Mouse (Mus musculus) spleen, postnatal 14 days (tissue): ENCODE data around the gene Atp1a3.
A peak's percentile ranks its signal among the peaks of the same experiment; 100 is the strongest.

Source experiments
- DNase-seq, 2 experiments: peaks; one replicate each; pipeline ENCODE4 v3.0.0; 2021 to 2022; ENCODE audit warnings: low spot score in 2 of 2

Gene Atp1a3

DNA sequence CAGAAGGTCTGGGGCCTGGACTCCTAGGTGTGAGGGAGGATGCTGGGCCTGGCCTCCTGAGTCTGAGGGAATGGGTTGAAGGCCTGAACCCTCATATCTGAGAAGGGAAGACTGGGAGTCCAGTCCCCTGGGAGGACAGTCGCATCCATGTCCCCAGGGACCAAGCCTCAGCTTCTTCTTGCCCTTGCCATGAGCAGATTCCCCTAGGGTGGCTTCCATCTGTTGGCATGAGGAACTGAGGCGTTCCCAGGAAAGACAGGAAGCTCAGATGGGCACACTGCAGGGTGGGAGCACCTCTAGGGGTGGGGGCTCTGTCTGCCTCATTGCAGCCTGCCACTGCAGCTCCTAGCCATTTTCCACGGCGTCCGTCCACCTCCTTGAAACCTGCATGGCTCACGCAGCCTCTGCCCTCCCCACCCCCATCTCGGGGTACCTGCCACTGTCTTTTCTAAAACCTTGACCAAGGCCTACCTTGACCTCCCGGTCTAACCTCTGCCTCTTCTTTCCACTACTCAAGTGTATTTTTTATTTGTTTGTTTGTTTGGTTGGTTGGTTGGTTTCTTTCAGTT lies 1.9 kb downstream of the Atp1a3 start:
- no peak for DNase-seq

DNA sequence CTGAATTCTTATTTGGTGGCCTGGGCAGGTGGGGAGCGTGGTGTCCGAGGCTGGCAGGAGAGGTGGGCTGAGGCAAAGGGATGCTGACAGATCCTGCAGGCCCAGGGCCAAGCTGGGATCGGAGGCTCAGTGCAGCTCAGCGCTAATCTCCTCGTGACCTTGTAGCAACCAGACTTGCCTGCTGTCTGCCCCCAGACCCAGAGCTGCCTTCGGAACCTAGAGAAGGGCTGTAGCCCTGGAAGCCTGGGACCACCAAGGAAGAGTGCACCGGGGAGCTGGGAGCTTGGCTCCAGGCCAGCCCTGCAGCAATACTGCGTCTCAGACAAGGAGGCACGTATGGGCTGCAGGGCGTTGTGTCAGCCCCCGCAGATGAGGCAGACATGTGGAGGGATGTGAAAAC lies 2.5 kb downstream of the Atp1a3 start:
- no peak for DNase-seq

DNA sequence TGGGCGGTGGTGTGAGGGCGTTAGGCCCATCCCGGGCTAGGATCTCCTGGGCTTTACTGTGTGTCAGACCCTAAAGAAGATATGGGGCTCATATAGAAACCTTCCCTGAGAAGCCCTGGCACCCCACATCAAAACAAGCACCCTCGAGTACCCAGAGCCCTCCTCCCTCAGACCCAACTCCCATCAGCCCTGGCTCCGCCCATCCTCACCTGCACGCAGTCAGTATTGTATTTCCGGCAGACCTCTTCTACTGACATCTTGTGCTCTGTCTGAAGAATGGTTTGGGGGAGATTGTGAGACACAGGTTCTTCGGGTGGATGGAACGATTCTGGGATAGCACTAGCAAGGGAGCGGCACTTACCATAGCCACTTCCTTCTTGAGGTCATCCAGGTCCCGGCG lies 5.0 kb downstream of the Atp1a3 start:
- DNase-seq, result no peak

DNA sequence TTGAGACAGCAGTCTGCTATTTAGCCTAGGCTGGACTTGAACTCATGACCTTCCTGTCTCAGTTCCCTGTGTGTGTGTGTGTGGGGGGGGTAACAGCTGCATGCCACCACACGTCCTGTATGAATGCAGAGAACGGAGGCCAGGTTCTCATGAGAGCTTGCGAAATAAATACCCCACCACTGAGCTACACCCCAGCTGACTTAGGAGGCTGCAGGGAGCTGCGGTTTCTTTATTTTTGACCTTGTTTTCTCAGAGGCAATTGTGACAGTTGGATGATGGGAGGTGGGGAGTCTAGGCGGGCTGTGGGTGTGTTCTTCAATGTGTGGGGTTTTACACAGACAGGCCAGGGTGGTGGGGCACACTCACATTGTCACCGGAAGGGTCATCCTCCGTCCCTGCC lies 5.5 kb downstream of the Atp1a3 start:
- DNase-seq, result no peak

DNA sequence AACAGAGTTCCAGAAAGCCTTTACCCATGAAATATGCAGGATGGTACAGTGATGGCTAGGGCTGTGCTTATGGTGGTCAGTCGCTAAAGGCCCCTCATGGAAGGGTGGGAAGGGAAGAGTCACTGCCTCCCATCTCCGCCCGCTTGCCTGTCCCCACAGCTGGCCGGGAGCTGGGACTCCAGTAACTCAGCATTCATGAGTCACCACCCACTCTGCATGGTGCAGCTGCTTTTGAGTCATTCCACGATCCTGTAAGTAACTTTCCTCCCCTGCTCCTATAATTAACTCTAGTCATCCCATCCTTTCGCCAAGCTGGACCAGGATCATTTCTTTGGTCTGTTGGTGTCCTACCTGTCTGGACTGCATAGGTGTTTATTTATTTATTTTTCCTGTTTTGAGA lies 12.7 kb downstream of the Atp1a3 start:
- no peak for DNase-seq

DNA sequence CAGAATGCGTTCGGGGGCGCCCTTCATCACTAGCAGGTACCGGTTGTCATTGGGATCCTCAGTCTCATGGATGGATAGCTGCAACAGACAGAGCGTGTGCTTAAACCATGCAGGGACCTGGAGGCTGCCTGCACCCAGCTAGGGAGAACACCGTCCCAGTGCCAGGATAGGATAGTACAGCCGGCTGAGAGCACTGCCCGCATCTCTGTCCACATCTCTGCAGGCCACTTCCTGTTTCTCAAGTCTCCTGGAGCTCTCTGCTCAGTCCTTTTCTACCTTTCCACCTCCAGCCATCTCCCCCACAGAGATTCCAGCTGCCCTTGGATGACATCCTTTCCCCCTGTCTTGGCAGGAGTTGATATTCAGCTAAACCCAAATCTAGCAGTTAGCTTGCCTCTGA lies 15.3 kb downstream of the Atp1a3 start:
- DNase-seq, result no peak

DNA sequence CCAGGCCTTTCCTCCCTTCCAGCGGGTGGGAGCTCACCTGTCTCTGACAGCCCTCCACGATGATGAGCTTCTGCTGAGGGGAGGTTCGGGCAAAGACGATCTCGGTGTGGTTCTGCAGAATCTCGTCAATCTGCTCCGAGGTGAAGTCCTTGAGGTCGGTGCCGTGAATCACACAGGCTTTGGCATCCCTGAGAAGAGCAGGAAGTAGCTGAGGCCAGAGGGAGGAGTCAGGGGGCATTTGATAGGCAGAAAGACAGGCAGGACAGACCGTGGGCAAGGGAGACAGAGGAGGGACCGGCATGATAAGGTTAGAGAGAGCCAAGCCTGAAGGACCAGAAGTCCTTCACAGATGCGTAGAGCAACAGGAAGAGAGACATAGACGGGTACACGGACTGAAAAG lies 17.8 kb downstream of the Atp1a3 start:
- no peak for DNase-seq

DNA sequence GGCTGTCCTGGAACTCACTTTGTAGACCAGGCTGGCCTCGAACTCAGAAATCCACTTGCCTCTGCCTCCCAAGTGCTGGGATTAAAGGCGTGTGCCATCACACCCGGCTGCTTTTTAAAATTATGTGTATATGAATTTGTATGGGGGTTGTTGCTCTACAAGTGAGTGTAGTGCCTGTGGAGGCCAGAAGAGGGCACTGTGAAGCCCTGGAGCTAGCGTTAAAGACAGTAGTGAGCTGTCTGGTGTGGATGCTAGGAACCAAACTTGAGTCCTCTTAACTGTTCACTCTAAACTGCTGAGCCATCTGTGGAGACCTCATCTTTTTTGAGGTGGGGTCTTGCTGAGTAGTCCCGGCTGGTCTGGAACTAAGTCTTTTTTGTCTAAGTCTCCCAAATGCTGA lies 20.0 kb downstream of the Atp1a3 start:
- DNase-seq, result no peak

DNA sequence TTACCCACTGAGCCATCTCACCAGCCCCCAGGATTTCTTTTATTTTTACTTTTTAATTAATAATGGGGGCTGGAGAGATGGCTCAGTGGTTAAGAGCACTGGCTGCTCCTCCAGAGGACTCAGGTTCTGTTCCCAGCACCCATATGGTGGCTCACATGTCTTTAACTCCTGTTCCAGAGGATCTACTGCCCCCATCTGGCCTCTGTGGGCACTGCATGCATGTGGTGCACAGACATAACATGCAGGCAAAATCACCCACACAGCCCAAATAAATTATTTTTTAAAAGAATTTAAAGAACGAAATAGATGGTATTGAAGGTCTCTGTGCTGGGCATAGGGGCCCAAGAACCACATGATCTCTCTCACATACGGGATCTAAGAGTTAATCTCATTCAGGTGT lies 21.5 kb downstream of the Atp1a3 start:
- DNase-seq, result no peak

DNA sequence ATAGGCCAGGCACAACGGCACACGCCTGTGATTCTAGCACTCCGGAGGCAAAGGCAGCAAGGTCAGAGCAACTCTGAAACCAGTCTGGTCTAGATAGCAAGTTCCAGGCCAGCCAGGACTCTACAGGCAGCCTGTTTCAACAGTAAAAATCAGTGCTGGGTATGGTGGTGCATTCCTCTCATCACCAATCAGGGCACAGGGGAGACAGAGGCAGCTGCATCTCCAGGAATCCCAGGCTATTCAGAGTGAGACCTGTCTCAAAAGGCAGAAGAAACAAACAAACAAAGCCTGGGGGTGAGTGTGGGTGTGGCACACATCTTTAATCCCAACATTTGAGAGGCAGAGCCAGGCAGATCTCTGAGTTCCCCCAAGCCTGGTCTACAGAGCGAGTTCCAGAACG lies 22.4 kb downstream of the Atp1a3 start:
- no peak for DNase-seq

DNA sequence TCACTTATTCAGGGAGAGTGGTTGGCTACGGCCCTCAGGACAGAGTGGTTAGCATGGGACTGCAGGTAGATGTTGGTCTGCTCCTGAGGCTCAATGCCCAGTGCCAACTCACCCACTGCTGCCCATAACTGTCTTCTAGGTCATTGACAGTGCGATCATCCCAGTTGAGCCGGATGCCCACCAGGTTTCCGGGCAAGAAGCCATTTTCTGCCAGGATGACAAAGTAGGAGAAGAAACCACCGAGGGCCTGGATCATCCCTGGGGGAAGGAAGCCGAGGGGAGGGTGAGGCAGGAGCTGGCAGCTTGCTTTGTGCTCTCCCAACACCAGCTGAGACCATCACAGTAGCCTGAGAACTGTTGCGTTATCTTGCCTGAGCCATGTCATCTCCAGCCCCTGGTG lies 25.3 kb downstream of the Atp1a3 start:
- DNase-seq, result no peak

DNA sequence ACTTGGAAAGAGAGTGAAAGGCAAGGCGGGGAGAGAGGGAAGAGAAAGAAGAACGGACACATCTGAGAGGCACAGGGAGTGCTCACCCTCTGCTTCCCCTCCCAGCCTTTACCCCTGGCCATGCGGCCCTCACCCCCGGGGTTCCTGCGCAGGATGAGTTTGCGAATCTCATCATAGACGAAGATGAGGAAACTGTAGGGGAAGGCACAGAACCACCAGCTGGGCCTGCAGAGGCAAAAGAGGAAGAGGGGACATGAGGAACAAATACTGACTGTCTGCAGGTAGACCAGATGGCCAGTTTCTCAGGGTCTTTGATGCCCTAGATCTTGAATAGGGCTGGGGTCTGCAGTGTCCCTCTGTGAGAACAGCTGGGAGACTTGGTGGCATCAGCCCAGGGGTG lies 27.0 kb downstream of the Atp1a3 start:
- no peak for DNase-seq

DNA sequence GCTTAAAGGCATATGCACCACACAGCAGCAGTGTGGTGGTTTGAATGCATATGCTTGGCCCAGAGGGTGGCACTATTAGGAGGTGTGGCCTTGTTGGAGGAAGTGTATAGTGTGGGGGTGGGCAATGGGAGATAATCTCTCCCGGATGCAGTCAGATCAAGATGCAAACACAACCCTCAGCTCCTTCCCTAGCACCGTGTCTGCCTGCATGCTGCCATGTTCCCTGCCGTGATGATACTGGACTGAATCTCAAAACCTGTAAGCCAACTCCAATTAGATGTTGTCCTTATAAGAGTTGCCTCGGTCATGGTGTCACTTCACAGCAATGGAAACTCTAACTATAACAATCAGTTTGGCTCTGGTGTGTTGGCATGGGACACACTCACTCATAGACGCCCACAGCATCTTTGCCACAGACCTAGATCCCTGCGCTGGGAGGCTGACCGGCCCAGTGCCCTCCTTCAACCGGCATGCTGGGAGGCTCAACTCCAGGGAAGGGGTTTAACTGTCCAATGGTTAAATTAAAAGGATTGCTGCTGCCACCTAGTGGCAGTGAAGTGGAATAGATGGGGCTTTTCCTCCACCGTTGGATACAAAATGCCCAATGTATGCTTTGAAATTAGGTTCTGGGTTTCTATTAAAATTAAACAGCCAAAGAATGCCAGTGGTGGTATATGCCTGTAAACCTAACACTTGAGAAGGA lies 30.7 kb downstream of the Atp1a3 start:
- peak in 1 of 2 experiments; percentile 20 for DNase-seq

DNA sequence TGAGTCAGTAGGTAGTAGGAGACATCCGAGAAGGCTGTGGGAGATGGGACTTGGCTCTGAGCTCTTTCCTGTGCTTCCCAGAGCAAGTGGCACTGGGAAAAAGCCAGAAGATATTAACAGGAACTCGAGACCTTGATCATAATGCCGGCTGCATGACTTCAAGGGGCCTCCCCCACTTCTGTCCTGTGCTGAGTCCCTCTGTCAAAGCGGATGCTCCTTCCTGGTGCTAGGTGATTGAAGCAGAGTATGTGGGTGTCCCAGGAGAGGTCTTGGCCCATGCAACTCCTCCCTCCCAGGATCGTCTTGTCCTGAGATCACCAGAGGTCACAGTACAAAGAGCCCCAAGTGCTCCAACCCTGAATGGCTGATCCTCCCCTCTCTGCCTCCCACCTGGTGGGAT lies 31.9 kb downstream of the Atp1a3 start:
- DNase-seq, result no peak

DNA sequence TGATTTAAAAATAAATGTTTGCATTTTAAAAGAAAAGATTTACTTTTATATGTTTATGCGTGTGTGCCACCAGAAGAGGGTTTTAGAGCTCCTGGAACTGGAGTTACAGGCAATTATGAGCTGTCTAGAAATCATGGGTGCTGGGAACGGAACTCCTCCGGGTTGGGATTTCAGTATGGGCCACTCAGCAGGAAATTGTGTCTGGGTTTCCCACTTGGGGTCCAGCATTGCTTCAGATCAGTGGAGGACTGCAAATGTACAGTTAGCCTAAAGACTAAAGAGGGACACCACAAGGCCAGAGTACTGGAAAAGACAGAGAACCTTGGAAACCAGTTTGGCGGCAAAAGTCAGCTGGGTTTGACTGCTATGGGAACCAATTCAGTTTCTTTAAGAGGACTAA lies 32.5 kb downstream of the Atp1a3 start:
- no peak for DNase-seq

DNA sequence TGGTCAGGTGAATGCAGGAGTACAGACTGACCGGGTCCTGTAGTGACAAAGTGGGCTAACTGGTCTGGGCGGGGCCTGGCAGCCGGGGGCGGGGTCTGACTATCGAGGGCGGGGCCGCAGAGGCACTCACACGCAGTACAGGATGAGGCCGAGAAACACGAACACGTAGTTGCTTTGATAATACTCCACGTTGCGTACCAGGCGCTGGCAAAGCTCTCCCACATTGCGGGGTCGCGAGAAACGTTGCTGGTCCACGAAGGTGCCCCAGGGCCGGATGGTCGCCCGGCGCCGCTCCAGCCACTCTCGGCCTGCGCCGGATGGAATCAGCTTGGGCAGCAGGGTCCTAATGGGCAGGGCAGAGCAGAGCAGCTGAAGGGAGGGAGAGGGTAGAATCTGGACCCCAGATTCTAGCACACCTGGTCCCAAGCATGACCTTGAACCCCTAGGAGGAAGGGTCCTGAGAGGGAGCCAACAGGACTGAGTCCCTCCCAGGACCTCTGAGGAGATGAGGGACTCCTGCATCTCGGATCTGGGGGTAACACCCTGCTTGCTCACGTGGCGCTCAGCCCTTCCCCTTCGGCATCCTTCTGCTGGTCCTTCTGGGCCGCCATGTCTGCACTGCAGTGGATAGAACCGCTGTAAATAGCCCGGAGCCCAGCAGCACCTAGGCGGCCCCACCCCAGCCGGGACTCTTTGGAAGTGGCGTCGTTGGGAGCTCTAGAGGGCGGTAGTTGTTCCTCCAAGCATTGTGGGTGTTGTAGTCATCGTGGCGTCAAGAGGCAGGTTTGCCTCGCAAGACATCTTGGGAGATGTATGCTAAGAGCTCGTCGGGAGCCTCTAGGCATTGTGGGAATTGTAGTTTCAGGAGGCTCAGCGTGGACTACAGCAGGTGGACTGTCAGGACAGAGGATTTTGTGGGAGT lies 33.5 kb downstream of the Atp1a3 start, which contains the start of gene Rabac1:
Gene Rabac1 (minus strand): TSS at position 783 of the 922 bp plus-strand sequence.
- peak; percentile 72 to 79 for DNase-seq

DNA sequence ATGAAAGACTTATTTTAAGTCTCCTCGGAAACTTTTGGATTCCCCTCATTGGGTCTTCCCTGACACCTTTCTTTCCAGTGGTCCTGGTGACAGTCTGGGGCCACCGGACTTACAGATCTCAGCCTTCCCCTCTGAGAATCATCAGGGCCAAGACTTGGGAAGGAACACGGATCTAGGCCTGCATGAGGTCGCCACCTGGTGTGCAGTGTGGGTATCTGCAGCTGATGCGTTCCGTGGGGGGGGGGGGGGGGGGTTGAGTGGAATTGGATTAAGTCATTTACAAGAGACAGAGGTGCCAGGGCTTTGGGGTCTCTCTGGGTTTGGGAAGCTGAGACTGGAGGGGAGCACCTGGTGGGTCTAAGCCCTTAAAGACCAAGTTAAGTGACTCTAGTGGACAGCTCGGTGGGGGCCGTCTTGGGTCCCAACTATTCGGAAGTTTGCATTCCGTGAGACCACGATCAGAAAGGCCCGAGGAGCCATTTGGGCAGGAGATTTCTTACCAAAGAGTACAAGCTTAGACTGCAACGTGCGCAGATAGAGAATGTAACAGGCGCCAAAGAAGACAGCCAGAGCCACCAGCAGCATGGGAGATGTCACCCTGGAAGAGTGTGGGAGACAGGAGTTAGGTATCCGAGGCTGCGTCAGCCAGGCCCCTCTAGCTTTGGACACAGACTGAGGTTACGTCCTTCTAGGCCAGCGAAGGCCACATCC lies 34.3 kb downstream of the Atp1a3 start:
- peak in 1 of 2 experiments; percentile 34 for DNase-seq

DNA sequence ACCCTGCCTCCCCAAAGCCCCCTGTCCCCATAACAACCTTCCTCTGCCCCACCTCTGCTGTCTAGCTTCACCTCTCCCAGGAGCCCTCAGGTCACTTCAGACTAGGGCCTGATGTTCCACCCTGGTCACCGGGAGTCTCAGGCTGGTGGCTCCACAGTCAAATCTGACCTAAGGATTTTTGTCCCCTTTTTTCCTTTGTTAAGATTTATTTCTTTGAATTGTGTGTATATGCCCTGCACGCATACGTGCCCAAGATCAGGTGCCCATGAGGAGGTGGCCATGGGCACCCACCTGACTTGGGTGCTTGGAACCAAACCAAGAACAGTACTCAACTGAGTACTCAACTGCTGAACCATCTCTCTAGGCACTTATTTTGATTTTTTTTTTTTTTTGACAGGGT lies 35.4 kb downstream of the Atp1a3 start:
- no peak for DNase-seq

DNA sequence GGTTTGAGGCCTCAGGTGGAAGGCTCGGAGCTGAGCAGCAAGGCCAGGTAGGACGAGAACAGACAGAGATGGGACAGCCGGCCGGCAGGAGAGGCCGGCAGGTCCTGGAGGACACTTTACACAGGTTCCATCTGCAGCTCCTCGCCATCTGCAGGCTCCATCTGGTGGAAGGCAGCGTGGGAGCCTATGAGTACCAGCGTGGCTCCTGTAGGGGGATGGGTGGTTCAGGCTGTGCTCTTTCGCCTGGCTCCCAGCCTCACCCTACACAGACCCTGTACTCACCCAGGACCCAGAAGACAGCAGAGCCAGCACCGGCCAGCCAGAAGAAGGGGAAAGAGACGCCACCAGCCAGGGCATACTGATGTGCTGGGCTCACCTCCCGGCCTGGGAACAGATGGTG lies 36.0 kb downstream of the Atp1a3 start:
- no peak for DNase-seq

DNA sequence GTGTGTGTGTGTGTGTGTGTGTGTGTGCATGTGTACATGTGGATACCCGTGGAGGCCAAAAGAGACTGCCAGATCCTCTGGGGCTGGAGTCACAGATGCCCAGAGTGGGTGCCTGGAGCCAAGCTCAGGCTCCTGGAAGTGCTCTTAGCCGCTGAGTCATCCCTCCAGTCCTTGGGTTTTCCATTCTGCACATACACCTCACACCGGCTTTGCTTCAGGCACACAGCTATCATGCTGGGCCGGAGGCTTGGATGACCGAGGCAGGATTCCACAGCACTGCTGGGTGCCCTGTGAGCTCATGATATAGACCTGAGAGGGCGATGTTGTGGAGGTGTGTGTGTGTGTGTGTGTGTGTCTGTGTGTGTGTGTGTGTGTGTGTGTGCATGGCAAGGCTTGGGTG lies 37.3 kb downstream of the Atp1a3 start:
- DNase-seq, result no peak

DNA sequence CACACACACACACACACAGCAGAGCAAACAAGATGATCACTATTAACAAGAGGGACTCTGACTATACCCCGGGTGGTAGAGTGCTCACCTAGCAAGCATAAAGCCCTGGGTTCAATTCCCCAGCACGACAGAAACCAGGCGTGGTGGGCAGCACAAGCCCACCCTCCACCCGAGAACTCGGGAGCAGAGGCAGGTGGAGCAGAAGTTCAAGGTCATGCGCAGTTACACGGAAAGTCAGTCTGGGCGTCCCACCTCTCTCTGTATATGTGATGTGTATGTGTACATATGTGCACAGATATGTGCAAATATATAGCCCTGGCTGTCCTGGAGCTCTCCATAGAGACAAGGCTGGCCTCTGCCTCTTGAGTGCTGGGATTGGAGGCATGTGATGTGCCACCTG lies 37.8 kb downstream of the Atp1a3 start:
- no peak for DNase-seq

DNA sequence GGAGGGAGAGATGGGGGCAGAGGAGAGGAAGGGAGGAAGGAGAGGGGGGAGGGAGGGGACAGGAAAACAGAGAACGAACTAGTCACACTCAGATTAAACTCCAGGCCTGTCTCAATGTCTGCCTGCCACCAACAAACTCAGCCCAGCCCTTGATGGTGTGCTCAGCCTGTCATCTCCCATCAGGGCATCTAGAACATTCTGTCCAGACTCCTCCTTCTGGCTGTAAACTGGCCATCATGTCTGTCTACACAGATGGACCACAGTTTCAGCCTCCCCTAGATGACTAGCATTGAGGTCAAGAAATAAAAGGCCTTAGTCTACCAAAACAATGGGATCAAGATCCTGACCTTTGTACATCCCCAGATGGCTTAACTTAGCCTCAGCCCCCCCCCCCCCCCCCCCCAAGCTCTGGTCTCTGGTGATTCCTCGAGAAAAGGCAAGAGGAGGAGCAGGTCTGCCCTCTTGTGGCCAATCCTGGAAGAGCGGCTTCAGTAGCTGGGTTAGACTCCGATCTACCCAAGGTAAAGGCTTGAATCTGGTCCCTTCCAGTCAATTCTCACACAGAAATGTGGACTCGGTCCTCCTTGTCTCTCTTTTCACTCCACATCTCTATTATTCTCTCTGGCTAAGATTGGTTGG lies 40.7 kb downstream of the Atp1a3 start:
- DNase-seq, result peak; percentile 56 to 78
